Mouse (Mus musculus) liver, adult 2 months (tissue): ENCODE measurements at regions not wholly inside any gene's neighbourhood (a gene's known extent, or its start where the extent isn't known, plus 50 kb on each side); places are given as distances from the start of the nearest gene placed in this dataset.

Experiments
- CTCF ChIP-seq: fragments of 200-500 bp; IDR thresholded peaks from 2 replicates; pipeline ENCODE4 v1.5.1; 2011; ENCODE audit warnings: low read depth, low read length, control low read depth
- POLR2A ChIP-seq: fragments of 200-500 bp; IDR thresholded peaks from 2 replicates; pipeline ENCODE4 v1.6.1; 2011; ENCODE audit warnings: low read length, control low read depth; ENCODE audit not compliant: insufficient read depth; ENCODE audit errors: extremely low read depth

DNA sequence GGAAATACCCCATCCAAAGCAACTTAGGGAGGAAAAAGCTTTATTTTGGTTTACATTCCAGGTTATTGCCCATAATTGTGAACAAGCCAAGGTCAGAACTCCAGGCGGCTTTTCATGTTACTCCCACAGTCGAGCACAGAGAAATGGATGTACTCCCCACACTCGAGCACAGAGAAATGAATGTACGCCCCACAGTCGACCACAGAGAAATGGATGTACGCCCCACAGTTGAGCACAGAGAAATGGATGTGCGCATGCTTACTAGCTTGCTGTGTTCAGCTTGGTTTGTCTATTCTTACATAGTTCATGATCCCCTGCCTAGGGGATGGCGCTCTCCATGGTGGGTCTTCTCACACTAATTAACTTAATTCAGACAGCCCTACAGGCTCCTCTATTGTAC is 219.2 kb downstream of the Hhipl2 start:
- TF ChIP-seq POLR2A = no peak
- no peak for TF ChIP-seq CTCF
